Mouse (Mus musculus) spleen, adult 18-20 months (tissue): ENCODE data around the gene Vps54.
"Not testable (repeated sequence)": the region's sequence is repeated elsewhere in the genome, so short reads cannot be mapped to it uniquely, and the experiment has no call there.

Experiments used
- DNase-seq, 2 experiments: peaks; one replicate each; pipeline ENCODE4 v3.0.0; 2022; ENCODE audit warnings: mixed read lengths in 2 of 2

Vps54 gene

DNA sequence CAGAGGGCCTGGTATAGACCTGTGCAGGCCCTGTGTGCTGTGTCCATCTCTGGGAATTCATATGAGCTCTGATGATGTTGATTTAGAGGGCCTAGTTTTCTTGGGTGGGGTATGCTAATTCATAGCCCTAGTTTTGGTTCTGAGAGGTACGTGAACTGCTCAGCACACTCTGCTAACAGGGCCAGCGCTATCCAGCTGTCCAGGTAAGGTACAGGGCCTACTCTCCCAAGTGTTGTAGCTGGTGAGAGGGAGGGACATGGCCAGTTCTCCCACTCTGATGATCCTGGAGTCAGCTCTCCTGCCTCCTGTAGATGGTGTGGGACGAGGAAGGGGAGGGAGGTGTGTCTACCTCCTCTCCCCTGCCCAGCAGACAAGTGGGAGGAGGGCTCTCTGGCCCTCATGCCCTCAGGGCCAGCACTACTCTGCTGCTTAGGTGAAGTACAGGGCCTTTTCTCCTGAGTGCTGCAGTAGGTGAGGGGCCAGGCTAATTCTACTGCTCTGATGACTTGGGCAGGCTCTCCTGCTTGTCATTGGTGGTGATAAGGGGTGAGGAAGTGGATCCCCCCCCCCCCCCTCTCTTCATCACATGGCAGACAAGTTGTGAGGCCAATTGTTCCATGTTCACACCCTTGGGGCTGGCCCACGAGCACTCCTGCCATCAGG is 8.3 kb downstream of the Vps54 start:
- DNase-seq: no peak

DNA sequence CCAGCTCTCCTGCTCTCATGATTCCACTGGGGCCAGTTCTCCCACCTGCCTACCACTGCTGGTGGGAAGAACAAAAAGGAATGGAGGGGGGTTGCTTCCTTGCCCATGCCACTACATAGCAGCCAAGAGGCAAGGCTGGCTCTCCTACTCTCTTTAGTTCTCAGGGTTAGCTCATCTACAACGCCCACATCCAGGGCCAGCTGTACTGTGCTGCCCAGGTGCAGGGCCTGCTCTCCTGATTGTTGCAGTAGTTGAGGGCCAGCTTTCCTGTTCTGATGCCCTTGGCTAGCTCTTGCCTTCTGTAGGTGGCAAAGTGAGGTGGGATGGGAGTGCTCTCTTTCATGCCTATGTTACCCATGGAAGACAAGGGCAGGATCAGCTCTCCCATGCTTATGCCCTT is 8.9 kb downstream of the Vps54 start:
- DNase-seq: no peak

DNA sequence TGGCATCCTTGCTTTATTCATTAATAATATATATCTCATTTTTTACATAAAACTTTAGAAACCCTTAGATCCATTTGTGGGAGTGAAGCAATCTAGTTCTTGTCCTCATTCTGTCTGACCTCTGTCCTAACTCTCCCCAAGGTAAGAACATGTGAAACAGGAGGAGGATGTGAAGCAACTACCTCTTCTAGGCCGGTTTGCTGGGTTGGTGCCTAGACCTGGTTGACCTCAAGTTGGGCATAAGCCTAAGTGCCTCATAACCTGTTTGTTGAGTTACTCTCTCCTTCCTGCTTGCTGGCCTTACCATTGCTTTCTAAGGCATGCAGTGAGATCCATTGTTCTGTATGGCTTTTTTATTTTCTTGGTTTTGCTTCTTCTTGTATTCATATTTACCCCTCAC is 11.3 kb downstream of the Vps54 start:
- DNase-seq: no peak

DNA sequence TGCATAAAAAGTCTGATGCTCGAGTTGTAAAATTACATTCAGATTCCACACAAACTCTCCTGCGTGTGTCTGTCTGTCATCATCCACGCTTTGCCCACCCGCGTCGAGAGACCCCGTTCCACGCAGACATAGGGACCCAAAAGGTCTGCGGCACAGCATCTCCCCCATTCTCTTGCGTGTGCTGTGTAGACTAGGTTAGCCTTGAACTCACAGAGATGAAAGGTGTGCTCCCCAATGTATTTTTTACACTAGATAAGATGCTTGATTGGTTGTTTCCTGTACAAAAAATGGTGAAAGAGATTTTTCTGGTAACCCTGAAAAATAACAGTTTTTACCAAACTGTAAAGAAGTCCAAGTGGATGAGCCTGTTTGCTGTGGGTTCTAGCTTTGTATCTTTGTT is 19.5 kb downstream of the Vps54 start:
- not testable (repeated sequence) for DNase-seq

DNA sequence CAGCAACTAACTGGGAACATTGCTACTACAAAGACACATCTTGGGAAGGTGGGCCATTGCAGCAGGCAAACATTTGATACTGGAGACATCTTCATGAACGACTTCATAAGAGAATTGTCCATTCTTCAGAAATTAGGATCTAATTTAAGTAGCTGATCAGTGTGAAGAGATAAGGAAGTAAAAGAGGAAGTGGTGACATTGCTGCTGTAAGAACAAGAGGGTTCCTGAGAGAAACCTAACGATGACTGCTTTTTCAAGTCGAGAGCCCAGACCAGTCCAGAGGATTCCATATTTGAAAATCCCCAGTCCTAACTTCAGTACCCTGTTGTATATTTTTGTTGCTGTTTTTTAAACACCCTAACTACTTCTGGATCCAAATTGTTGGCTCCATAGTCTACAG is 26.3 kb downstream of the Vps54 start:
- no peak for DNase-seq

DNA sequence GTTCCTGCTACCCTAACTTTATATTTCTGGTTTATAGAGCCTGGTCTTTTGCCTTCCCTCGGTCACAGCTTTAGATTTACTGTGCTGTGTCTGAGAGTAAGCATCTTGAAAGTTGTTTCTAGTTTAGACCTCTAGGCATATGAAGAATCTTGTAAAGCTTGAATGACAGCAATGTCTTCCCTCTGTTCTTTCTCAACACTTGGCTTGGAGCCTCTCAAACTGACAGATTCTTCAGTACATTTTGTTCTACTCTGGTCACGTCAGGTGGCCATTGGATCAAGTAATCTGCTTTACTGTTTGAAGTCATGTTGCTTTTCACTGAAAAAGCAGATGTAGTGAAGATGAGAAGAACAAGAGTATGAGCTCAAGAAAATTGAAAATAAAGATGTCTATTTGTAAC is 37.1 kb downstream of the Vps54 start:
- no peak for DNase-seq

DNA sequence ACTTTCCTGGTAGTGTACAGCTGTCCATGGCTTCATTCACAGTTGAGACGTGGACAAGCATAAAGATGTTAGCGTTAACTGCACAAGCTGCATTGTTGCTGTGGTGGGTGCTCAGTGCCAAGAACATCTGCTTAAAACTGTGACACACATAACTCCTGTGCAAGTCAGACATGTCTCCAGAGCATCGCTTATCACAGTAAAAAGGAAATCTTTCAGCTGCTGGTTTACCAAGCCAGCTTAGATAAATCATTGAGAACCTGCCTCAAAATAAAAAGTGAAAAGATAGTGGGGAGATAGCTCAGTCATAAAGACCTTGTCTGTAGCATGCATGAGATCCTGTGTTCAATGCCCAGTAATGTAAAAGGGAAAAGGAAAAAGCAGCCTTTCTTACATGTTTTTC is 47.3 kb downstream of the Vps54 start:
- DNase-seq: no peak

DNA sequence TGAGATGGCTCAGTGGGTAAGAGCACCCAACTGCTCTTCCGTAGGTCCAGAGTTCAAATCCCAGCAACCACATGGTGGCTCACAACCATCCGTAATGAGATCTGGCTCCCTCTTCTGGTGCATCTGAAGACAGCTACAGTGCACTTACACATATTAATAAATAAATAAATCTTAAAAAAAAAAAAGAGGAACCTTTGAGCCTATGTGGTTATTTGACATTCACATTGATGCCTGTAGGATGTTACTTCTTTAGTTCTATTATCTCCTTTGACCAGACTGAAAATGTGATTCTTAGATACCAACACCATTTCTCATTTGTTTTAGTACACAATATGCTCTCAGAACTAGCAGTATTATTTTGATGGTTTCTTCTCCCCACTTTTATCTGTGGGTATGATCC is 49.1 kb downstream of the Vps54 start:
- DNase-seq: not testable (repeated sequence)

DNA sequence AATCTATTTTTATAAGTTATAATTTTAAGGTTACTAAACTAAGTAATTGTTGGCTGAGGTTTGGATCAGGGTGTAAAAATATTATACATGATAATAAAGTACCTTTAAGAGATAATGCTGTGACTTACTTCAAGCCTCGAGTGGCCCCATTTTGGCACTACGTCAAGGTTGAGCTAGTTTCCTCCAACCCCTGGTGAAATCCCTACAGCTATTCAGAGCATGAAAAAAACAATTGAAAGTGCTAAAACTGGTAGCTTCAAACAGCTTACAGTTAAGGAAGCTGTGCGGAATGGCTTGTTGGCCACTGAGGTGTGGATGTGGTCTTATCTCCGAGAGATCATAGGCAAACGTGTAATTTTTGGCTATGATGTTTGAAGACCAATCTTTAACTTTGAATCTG is 56.4 kb downstream of the Vps54 start:
- no peak for DNase-seq

DNA sequence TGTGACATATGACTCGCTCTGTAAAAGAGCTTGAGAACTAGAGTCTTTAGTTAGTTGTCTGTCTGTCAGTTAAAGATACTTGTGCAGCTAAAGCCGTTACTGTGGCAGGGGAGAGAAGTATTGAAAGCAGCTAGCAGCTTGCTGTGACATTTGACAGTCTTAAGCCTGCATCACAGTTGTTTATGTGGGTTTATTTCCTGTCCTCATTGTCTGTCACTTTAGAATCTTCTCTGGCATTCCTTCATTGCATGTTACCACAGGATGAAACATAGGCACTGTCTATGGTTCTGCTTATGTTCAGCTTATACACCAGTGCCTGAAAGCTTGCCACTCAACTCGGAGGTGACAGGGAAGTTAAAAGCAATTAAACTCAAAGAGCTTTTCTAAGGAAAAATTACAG is 64.5 kb downstream of the Vps54 start:
- no peak for DNase-seq

DNA sequence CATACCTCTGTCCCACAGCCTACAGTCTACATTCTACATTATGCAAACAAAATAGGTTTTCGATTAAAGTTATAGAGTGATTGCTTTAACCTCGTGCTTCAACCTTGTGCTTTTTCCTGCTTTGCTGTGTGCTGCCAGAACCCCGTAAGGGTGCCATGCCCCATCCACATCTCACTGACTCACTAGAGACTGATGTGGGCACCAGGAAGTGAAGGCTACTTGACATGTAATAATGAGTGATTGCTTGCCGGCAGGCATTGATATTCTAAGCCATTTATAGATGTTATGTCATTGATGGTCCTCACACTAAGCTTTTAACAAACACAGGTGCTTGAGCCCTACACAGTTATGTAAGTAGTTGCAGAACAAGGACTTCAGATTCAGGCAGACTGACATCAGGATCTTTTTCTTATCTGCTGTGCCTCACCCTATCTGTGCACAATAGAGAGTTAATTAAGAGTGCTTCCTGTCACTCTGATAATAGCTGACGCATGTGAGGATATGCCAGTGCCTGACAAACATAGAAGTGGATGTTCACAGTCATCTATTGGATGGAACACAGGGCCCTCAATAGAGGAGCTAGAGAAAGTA is 68.1 kb downstream of the Vps54 start:
- no peak for DNase-seq

DNA sequence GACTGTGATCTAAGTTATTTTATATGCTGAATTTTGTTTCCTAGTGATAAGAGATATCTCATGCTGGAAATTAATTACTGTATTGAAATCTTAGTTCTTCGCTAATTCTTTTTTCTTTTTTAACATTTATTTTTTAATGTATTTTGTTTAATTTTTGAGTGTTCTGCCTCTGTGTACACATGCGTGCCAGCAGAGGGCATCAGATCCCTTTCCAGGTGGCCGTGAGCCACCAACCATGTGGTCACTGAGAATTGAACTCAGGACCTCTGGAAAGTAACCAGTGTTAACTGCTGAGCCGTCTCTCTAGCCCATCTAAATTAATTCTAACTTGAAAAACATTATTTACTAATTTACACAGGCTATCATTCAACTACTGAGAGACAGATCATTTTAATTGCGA is 69.0 kb downstream of the Vps54 start:
- DNase-seq: peak in 1 of 2 experiments; percentile 24

DNA sequence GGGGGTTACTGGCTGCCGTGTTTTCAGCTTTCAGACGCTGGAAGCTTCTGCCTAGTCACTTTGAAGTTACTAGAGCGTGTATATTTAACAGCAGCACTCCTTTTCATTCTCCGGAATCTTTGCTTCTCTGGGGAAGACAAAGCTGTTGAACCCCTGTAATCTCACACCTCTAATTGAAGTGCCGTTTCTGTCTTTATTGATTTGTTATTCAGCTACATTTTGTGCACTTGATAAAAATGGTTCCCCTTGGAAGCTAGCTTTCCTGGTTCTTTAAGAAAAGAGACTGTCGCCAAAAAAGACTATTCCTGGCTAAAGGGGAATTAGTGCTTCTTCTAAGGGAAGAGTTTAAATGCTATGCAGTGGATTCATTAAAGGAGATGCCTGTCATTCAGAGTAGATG is 70.4 kb downstream of the Vps54 start:
- DNase-seq: no peak

DNA sequence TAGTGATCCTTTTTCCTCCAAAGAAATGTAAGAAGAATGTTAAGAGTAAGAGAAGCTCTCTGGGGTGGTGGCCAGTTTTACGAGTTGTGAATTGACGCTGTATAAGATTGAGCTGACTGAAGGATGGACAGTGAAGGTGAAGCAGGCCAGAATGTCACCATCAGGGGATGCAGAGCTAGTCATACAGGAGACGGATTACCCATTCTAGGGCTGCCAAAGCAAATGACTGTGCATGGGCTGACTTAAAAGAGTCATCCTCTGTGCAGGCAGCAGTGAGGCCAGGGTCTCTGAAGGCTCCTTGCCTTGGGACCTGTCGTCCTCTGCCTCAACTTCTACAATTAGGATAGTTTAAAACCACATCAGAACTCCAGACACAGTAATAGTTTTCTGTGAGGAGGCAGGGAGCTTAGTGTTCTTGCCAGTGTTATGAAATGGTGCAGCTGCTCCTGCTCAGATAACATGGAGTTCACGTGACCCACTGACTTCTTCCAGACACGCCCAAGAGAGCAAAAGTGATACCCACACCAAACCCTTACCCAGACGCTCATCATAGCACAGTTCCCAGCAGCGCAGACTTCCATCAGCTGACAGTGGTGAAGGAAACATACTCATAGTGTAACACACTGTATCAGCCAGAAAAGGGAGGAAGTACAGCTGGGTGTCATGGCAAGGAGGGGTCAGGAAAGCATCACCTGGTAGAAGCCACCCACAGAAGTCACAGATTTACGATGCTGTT is 75.0 kb downstream of the Vps54 start:
- no peak for DNase-seq

DNA sequence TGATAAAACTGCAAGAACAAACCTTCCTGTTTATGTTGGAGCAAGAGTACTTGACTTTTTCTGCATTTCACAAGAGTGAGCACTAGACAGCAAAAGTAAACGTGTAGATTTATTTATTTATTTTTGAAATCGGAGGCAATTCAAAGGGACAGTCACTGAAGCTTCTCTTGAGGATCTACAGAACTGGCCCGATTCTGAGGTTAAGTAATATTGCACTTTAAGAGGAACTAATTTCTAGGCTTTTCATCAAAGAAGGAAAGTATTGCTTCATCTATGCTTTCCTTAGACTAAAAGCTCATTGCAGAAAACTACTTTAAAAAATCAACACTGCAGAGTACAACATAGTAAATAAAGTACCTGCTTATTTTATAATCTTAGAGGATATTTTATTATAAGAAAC is 82.5 kb downstream of the Vps54 start:
- DNase-seq: no peak

DNA sequence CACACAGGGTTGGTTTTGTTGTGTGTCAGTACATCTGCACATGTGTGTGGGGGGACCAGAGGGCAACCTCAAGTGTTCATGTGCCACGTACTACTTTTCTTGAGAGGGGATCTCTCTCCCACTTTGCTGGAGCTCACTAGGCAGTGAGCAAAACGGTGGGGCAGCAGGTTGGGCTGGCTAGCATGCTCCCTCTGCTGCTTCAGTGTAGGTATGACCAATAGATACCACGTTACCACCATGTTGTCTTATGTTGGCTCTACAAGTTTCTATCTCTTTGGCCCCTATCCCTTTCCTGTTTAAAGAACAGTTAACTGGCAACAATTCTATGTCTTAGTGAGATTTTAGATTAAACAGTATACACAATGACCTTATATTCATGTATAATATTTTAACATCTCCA is 83.3 kb downstream of the Vps54 start:
- no peak for DNase-seq

DNA sequence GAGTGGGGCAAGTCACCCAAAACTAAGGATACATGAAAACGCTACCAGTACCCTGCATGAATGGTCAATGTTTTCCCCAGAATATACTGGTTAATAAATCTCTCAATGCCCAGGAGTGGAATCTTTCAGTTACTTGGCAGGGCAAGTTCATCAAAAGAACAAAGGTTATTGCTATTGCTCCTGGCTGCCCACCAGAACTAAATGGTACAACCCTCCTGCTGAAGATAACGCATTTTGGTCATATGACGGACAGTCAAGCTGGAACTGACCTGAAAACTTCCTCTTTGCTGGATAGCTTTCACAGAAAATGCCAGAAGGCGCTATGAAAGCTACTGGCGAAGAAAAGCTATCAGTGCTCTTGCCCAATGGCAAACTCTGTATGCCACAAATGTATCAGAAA is 86.7 kb downstream of the Vps54 start:
- no peak for DNase-seq

DNA sequence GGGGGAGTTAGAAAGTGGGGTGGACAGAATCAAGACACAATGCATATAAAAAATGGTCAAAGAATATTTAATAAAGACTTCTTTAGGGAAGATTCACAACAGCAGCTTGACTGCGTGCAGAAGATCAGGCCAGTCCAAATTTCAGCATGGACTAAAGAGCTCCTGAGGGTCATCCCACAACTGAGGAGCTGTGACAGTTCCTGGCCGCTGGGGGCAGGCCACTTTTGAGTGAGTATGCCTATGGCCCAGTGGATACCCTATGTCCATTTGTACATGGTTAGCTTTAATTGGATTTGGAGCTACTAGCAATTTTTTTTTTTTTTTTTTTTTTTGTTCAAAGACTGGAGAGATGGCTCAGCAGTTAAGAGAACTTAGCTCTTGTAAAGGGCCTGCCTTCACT is 87.7 kb downstream of the Vps54 start:
- DNase-seq: no peak

DNA sequence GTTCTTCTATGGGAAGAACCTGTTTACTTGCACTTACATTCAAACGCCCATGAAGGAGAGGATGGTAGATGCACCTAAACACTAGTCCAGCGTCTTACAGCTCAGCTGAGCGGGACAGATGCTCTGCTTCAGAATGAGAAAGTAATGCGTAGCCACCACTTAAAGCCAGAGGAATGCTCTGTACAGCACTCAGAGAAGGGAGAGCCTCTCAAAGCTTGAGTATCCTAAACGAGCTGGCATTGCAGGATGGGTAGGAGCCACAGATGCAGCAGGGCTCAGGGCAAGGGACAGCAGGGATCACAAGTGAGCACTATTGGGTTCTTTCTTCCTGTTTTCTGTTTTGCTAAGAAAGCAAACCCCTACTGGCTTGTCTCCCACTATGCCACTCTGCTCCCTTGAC is 88.4 kb downstream of the Vps54 start:
- no peak for DNase-seq

DNA sequence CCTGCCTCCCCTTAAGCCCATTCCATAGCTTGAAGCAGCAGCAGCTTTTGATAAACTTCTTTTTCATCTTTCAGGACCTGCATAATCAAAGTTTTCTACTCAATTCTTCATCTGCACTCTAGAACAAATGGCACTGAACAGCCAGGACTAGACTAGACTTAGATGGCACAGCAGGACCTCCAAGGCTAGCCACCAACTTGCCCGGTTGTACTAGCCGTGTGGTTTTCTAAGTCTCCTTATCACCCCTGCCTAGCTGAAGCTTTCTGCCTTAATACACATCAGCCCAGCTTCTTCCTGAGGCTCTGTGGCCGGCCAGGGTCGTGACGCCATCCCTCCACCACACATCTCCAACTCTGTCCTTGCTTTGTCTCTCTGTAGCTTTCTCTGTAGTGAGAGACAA is 89.1 kb downstream of the Vps54 start:
- no peak for DNase-seq

DNA sequence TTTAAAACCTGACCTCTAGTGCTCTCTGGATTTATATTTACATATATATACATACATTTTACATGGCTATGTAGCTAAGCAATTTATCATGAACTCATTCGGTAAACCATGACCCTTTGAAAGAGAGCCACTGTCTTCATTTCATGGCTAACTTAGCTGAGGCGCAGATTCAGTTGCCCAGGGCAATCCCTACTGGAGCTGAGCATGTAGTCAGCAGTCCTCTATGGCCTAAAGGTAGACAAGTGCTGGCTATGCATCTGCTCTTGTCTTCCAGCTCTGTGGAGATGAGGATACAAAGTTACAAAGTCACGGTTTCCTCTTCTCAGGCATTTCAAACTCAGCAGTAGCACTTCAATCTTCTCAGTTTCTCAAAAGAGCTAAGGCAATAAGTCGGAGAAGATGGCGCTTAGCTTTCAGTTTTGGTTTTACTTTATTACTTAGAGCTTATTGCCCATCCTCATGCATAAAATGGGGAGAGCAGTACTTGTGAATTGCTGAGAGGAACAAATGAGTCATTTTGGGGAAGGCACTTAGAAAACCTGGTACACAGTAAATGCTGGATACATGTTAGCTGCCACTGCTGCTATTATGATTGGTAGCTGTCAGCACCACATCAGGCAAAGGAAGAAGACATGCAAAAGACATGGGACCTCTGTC is 93.7 kb downstream of the Vps54 start:
- DNase-seq: no peak

DNA sequence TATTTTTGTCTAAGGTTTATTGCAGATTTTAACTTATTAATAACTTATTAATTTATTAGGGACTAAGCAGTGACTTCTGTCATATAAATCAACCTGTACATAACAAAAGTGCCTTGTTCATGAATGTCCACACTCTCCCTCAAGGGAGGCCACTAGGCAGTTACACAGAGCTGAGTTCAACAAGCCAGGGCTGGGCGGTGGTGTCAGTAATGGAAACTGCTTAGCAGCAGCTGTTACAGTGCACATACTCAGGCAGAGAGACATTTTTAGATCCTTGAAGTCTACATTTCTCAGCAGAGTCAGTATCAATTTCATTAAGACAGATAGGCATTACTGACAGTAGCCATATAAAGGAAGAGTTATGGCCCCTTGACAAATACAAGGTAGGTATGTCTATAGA is 98.8 kb downstream of the Vps54 start:
- no peak for DNase-seq

DNA sequence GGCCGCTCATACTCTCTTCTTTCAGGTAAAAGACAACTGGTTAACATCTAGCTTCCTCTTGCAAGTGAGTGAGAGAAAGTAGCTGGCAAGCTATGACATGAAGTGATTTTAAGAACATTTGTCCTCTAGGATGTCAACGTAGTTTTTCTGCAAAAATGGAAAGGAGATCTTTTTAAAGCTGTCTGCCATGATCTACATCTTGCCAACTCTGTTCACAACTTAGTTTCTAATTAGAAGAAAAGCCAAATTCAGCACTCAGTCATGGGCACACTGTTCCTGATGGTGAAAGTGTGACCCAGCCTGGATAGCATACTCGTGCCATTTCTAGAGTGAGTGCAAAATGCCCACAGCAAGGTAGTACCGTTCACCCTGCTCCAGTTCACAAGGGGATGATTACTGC is 100.0 kb downstream of the Vps54 start:
- DNase-seq: no peak

DNA sequence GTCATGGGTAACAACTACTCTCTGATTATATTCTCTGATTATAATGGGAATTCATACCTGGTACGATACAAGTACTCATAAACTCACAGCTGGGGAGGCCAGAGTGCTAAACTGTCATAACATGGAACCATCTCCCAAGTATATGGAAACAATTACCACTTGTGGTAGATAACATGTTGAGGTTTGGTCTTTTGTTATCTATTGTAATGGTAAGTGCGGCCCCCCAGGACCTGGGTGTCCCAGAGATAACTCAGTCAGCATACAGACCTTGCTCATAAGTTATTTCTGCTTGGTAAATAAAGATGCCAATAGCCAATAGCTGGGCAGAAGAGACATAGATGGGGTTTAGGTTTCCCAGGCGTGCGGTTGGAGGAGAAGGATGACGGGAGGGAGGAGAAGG is 104.4 kb downstream of the Vps54 start:
- no peak for DNase-seq
